Mouse (Mus musculus): Measurements from ENCODE around the gene Setd5.

DNA sequence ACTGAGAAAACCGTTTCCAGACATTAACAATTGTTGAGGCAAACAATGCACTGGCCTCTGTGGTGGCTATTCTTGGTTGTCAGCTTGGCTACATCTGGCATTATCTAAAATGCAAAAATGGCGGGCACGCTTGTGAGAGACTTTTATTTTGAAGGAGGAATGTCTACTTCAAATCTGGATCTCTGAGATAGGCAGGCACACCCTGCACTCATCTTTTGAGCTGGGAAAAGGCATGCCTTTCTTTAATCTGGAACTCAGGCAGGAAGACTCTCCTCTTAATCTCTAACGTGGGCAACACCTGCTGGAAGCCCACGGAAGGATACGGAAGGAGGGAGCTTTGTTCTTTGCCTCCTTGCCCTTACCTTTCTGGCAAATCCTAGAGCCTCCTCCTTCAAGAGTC is 77.7 kb downstream of the Setd5 start:
- no peak for TF ChIP-seq CTCF (IDR thresholded peaks at IDR 0.05; ENCODE audit: borderline replicate concordance, extremely low read depth, insufficient read depth, insufficient read length)
- TF ChIP-seq POLR2A (IDR thresholded peaks at IDR 0.05; ENCODE audit: borderline replicate concordance, extremely low read depth, insufficient read depth, insufficient read length, poor library complexity, severe bottlenecking), result no peak

Measured in brain, embryonic 14.5 days (tissue).